Mouse (Mus musculus) ZHBTc4 (cell line): ENCODE results near the gene Barx2.
"Not testable (repeated sequence)": the region's sequence is repeated elsewhere in the genome, so short reads cannot be mapped to it uniquely, and the experiment has no call there.

Experiments
- DNase-seq: peaks from one replicate; pipeline ENCODE4 v3.0.0-alpha.2; 2011; ENCODE audit warnings: low read depth, low spot score

Barx2 gene

DNA sequence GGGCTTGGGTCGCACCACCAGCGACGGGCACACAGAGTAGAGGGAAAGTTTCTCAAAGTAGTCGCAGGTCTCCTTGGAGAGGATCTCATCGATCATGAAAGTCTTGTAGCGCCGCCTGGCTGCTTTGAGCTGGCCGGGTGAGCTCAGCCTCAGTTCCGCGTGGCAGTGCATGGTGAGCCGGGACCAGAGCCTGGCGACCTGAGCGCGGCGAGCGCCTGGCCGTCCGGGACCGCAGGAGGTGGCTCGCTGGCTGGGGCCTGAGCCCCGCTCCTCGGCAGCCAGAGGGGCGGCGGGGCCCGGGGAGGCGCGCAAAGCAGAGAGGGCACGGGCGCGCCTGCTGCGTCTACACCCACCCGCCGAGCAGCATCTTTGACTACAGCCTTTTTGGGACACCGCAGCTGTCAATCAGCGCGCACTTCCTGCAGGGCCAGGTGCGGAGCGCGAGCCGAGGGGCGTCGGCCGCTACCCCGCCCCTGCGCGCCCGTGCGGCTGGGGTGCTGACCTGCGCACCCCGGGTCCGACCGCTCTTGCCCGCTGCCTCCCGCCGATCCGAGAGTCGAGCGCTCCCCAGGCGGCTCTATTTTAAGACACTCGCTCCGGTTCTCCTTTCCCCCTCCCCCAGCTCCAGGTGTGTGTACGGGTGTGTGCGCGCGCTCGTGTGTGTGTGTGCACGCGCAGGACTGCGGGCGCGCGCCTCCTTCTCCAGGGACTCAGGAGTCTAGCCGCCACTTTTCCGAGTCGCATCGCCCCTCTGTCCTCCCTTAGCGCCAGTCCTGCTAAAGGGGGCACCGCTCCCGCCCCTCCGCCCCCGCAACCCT lies at the start of gene Barx2:
TSS of gene Barx2 (minus strand) at position 542 of the 818 bp plus-strand sequence.
- DNase-seq = peak; percentile 87

DNA sequence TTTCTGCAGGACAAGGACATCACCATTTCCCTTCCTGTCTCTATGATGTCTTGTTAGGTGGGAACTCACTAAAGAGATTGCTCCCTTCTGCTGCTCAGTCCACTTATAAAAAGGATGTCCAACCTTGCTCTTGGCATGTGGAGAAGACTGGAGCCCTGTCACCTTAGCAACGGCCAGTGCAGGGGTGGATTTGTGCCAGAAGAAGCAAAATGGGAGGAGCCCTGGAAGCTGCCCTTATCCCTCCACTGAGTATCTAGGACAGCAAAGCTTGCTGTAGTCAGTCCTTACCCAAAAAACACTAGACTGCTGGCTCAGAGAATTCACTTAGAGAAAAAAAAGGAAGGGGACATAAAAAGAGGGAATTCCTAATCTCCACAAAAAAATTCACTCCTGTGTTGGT lies 49.0 kb upstream of the Barx2 start:
- DNase-seq = no peak

DNA sequence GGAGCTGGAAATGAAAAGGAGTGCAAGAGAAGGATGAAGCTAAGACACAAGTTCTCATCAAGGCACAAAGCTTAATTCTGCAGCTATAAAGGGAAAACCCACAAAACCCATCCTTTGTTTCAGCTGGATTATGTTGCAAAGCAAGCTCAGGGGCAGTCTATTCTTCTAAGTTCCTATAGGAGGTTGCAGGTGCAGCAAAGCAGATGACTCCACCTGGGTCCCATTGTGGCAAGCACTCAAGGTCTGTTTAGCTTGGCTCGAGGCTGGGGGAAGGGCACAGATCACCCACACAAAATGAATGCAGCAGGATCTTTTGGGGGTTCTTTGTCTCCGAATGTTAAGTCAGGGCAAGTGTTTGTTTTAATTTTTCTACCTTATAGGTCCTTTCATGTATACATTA lies 47.2 kb upstream of the Barx2 start:
- DNase-seq = peak; percentile 46

DNA sequence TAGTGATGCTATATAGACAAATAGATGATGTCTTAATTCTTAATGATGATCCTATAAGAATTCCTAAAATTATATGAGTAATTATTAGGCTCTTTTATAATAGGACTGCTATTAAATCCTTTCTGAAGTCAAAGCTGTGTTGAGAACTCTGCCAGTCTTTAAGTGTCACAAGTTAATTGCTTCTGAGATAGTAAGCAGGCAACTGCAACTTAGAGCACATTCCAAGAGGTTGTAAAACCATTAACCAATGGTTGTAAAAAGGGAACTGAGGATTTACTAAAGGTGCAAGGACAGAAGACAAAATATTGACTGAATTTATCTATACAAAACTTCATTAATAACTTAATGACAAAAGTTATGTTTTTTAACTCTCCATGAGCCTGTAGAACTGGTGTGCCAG lies 44.9 kb upstream of the Barx2 start:
- DNase-seq = no peak

DNA sequence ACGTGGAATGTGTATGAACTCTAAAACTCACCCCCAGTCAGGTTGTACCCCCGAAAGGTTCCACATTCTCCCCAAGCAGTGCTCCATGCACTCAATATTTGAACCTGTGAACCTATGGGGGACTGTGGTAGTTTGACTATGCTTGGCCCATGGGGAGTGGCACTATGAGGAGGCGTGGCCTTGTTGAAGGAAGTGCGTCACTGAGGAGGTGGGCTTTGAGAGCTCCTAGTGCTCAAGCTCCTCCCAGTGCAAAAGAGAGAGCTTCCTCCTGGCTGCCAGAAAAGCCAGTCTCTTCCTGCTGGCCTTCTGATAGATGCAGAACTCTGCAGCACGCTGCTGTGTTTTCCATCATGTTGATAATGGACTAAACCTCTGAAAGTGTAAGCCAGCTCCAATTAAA lies 37.2 kb upstream of the Barx2 start:
- DNase-seq = peak; percentile 69

DNA sequence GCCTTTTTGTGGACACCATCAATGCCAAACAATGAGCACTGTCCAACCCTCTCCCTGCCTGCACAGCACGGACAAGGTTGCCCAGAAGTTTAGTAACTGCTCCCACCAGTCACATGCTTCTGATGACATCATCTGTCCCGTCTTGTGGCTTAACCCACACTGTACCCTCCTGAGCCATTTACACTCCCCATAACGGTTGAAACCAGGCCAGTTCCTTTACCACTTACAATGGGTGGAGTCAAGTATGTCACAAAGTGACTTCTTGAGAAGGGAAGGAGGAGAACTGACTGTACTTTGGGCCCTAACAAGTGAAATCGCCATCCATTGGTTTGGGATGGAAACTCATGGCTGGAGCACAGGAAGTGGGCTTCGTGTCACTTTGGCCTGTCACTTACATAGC lies 35.8 kb upstream of the Barx2 start:
- no peak for DNase-seq

DNA sequence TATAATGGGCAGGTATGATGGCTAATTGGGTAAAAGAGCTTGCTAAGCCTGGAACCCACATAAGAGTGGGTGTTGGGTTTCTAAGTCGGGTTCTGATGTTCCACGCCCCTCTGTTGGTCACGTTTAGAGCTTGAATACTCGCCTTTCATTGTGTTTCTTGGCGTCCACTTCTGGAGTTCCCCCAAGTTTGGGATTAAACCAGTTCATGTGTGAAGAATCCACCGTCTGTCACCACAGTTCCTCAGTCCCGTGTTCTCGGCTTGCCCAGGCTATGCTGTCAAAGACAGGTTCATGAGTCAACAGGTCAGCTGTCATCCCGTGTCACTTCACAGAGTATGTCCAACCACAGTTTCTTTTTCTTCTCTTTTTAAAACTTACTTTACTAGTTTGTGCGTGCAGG lies 33.8 kb upstream of the Barx2 start:
- DNase-seq = no peak

DNA sequence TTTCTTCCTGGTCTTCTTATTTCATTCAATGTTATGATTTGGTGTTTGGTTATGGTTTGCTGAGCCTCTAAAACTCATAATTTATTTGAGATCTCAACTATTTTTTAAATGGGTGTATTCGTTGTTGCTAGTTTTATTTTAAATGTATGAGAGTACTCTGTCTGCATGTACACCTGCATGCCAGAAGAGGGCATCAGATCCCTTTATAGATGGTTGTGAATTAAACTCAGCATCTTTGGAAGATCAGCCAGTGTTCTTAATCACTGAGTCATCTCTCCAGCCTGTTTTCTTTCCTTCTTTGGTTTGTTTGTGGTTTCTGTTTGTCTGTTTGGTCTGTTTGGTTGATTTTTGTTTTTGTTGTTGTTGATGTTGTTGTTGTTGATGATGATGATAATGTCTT lies 29.1 kb upstream of the Barx2 start:
- DNase-seq = peak; percentile 53

DNA sequence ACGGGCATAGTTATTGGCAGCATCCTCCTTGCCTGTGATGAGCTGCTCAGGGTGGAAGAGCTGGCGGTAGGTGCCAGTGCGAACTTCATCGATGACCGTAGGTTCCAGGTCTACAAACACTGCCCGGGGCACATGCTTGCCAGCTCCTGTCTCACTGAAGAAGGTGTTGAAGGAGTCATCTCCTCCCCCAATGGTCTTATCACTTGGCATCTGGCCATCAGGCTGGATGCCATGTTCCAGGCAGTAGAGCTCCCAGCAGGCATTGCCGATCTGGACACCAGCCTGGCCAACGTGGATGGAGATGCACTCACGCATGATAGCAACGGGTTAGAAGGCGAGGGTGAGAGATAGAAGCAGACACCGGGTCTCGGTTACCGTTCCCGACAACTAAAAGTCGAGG lies 23.2 kb upstream of the Barx2 start:
- DNase-seq = not testable (repeated sequence)

DNA sequence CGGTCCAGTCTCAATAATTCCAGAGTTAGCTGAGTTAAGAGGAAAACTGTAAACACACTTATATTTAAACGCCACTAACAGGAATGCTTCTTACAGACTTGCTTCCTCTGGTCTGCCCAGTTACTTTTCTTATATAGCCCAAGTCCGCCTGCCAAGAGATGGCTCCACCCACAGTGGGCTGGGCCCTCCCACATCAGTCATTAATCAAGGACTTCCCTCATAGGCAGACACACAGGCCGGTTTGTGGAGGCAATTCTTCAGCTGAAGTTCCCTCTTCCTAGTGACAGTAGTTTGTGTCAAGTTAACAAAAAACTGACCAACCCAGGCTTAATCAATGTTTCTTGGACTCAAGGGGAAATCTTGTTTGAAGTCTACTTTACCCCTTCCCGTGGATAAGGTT lies 18.4 kb upstream of the Barx2 start:
- DNase-seq = peak; percentile 80

DNA sequence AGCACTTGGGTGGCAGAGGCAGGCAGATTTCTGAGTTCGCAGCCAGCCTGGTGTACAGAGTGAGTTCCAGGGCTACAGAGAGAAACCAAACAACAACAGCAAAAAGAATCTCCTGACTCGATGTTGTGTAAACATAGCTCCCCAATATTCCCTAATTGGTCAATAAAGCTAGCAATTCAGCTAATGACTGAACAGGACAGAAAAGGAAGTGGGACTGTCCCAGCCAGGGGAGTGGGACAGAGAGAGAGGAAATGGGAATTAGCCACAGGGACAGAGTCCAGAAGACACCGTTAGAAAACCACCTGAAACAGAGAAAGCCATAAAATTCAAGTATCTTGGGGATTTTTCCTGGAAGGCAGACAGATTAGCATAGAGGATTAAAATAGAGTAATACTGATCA lies 18.0 kb upstream of the Barx2 start:
- DNase-seq = no peak

DNA sequence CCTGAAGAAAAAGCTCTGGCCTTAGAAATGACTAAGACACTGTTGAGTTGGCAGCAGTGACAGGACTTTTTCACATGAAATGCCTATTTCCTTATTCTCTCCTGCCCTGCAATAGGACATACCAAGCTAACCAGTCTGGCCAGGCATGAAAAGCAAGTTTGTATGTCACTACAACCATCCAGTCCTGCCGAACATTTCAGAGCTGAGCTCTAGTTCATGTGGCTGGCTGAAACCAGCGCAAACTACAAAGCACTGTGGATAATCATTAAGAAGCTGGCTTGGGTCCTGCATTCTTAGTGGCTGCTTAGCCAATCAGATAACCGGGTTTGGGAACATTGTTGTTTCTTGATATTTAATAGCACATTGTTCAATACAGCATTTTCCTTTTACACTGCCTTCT lies 13.5 kb upstream of the Barx2 start:
- no peak for DNase-seq

DNA sequence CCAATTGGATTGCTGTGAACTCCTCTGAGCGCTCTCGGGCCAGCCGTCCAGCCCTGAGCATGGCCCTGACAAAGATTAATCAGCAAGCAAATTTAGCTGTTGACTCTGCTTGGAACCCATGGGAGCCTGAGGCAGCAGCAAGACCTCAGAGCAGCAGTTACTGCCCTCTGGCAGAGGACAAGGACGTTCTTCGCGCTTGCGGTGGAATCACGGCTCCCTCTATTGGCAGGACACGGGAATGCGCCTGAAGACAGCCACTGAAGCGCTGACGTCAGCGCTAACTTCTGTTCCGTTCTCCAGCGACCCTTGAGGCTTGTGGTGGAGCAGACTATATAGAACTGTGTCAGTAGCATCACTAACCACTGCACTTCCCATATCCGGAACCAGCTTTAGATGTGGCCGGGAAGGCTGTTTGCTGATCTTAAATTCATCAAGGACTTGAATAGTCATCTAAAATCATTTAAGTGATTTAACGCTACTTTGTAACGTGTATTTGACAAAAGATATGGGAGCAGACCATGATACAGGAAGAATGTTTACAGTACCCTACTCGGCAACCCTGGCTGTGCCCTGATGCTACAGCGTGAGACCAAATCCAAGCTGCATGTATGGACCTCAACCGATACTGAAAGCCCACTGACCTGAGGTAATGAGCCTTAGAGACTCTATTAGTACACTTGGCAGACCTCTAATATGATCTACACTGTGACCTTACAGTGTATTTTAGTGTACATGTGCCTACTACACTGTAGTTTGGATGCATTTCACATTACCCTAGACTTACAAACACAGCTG lies 12.8 kb upstream of the Barx2 start:
- DNase-seq = peak; percentile 91

DNA sequence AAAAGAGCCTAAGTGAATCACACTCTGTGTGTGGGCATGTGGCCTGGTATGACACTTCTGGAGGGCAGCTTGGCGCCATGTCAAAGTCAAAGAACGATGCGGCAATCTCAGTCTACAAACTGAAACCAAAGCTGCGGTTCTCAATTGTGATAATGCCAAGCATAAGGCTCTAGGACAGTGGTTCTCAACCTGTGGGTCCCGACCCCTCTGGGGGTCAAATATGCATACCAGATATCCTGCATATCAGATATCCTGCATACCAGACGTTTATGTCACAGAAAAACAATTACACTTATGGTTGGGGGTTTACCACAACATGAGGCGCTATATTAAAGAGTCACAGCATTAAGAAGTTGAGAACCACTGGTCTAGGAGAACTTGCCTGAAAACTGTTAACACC lies 10.3 kb upstream of the Barx2 start:
- no peak for DNase-seq

DNA sequence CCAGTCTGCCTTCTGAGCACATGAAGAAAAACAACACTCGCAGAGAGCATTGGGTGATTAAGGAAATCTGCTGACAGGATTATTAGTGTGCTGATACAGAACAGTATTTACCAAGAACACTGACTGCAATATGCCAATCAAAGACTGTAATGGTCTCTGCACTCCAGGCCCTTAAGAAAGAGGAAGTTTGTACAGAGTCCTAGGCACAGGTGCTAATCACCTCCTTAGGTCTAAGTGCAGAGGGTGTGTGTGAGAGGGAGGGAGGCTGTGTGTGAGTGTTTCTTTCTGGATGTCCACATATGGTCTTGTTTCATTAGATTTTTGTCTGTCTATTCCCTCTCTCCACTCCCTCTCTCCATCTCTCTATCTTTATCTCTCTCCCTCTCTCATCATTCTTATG lies 6.5 kb upstream of the Barx2 start:
- no peak for DNase-seq

DNA sequence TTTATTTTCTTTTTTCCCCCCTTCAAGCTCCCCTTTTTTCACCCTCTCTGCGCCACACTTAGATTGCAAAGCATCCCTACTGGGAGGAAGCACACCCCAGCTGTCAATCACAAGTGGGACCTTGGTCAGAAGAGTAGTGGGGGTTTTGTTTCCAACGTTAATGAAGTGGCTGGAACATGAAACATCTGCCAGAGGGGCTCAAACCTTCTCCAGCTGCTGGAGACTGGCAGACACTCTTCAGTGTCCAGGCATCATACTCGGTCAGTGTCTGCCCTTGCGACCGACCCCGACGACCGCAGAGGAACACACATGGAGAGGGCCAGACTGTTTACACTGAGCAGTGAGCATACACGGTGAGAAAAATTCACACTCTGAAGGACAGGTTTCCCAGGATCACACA lies 3.2 kb upstream of the Barx2 start:
- no peak for DNase-seq

DNA sequence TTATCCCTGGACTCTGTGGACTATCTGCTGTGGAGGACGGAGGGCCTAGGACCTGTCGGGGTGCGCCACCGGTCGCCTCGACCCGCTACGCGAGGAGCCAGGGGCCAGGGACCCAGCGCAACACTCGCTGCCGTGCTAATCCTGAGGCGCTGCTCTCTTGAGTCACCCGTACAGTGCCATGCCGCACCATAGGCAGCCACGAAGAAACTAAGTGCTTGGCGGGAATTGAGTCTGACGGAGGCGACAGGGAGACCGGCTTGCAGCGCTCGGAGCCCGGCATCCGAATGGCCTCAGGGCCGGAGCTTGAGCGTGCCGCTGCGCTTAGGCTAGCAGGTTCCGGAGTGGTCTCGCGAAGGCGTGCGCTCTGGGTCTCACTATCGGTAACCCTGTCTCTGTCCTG lies 1.6 kb upstream of the Barx2 start:
- DNase-seq = peak; percentile 71

DNA sequence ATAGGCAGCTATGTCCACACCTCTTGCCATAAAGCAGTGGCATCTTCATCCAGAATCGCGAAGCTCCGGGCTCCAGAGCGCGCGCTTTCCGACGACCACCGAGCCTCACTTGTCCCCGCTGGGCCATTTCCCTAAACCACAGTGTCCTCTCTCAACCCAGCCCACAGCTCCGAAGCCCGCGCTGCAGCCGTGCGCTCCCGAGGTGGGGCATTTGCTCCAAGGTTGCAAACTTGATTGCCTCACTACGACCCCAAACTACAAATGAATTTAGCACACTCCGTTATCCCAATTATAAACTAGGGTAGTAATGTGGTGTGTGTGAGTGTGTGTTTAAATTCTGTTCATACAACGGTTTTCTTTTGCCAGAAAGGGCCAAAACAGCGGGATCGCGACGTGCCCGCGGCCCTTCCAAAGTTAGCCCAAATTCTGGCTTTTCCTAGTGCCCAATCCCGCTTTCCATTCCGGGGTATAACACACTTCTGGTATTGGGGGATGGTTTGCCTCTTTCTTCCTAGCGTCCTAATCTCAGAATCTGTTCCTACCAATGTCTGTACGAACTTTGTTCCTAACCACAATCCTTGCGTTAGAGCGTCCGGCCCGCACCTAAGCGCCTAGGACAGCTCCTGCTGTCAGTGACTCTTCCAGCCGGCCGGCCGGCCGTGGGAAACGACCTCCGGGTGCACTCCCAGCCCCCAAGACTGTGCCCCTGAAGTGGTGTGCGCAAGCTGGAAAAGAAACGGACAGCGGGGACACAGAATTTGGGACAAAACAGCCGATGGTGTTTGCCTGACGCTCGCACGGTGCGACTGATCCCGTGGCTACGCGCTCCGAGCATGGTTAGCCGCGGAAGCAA lies 703 bp upstream of the Barx2 start:
- DNase-seq = peak; percentile 64

DNA sequence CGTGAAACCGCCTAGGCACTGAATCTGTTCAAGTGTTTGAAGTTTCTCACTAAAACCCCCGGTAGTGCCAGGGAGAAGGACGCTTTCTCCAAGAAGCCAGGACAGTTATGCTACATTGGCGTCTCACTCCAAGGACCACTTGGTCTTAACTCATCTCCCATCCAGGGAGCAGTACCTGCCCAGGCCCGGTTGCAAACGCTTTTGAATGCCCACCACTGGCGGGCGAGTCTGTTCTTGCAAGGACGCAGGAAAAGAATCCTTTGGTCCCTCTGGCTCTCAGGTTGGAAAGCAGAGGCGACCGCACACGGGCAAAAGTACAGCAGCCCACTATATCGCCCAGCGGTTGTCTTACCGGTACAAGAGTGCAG lies 725 bp downstream of the Barx2 start:
- DNase-seq = no peak

DNA sequence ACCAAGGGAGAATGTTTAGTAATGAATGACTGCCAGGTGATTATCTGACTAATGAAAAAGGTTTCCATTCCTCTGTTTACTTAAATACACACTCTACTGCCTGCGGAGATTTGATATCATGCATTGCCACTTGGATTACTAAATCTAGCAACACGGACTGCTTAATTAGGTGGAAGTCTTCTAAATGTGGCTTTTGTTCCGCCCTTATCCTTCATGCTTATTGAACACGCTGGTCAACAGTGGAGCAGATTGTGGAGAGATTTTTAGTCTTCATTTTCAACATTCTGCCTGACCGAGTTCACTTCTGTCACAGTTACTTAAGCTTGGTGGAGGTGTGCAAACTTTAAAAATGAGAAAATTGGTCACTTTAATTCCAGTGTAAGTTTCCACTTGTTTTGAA lies 3.0 kb downstream of the Barx2 start:
- no peak for DNase-seq

DNA sequence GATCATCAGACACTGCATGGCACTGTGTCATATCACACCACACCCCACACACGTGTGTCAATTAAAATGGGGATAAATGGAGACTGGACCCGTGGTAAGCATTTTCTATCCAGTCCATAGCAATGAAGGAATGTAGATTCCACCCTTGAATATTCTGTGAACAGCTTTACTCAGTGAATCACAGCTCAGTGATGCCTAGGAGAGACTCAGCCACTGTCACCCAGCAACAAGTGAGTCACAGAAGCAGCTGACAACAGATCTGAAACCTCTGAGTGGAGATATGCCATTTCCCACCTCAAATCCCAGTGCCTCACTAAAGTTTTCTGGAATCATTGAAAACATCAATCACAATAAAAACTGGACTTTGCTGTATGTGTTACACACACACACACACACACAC lies 11.5 kb downstream of the Barx2 start:
- no peak for DNase-seq

DNA sequence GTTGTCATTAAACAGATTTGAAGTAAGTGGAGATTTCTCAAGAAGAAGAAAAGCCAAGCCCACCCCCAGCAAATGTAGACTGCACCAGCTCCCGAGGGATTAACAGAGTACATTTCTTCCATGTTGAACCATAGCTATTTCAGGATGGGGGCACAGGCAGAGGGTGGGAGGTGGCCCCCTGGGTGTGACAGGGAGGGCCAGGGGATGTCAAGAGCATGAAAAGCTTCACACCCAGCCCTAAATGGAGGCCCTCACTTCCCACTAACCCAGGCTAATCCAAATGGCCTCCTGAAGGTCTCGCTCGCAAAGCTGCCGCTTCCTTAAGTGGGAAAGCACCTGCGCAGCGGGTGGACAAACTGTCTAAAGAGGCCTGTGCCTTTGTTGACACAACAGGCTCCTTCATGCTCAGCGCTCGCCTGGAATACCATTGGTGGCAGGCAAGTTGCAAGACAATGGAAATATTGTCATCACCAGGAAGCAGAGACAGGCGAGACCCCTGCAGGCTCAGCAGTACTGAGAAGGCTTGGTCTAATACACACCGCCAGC lies 18.4 kb downstream of the Barx2 start:
- DNase-seq = no peak
